Mouse (Mus musculus) MEL (cell line): ENCODE results near the gene Trpm2. TPM values are rescaled to one million over a fixed set of nuclear protein-coding genes. Genes with fewer than 3 reads are reported as not detected.
A peak's percentile ranks its signal among the peaks of the same experiment; 100 is the strongest.

Source experiments
- DNase-seq: peaks from one replicate; pipeline ENCODE4 v3.0.0; 2011; ENCODE audit warnings: low read depth, low spot score
- H3K27ac ChIP-seq: 2 replicates; pipeline ENCODE4 v1.5.1; 2012; ENCODE audit warnings: low read depth, mild to moderate bottlenecking, control low read depth, low read length, moderate library complexity; ENCODE audit not compliant: control insufficient read depth
- H3K27me3 ChIP-seq, 2 experiments: fragments of 150-350 bp in 1 of 2; sonication (generic) in 1 of 2; 2 replicates each; pipeline ENCODE4 v1.6.1; 2012; ENCODE audit warnings: low read length in 2 of 2, mild to moderate bottlenecking in 2 of 2, improper control_type of control experiment in 1 of 2, moderate library complexity in 1 of 2; ENCODE audit not compliant: insufficient read depth in 2 of 2, control insufficient read depth in 1 of 2
- H3K36me3 ChIP-seq, 2 experiments: 2 replicates each; pipeline ENCODE4 v1.6.1; 2012 to 2014; ENCODE audit warnings: low read length in 2 of 2, improper control_type of control experiment in 1 of 2, inconsistent platforms in 1 of 2, mild to moderate bottlenecking in 1 of 2; ENCODE audit not compliant: insufficient read depth in 2 of 2, control insufficient read depth in 1 of 2
- H3K4me1 ChIP-seq, 2 experiments: fragments of 150-350 bp in 1 of 2; sonication (generic) in 1 of 2; 2 replicates each; pipeline ENCODE4 v1.6.1; 2012; ENCODE audit warnings: low read length in 2 of 2, improper control_type of control experiment in 1 of 2, mild to moderate bottlenecking in 1 of 2; ENCODE audit not compliant: insufficient read depth in 2 of 2, control insufficient read depth in 1 of 2
- H3K4me3 ChIP-seq, 2 experiments: fragments of 150-350 bp in 1 of 2; sonication (generic) in 1 of 2; 2 replicates each; pipeline ENCODE4 v1.5.1; 2012; ENCODE audit warnings: low read depth in 2 of 2, low read length in 2 of 2, mild to moderate bottlenecking in 2 of 2, moderate library complexity in 2 of 2, control low read depth in 1 of 2, improper control_type of control experiment in 1 of 2; ENCODE audit not compliant: control insufficient read depth in 1 of 2, insufficient read depth in 1 of 2
- H3K79me2 ChIP-seq: 2 replicates; pipeline ENCODE4 v1.6.1; 2012; ENCODE audit warnings: mild to moderate bottlenecking, low read length, moderate library complexity; ENCODE audit not compliant: control insufficient read depth, poor library complexity, insufficient read depth
- H3K9ac ChIP-seq: 2 replicates; pipeline ENCODE4 v1.6.1; 2012; ENCODE audit warnings: low read depth, mild to moderate bottlenecking, control low read depth, low read length, moderate library complexity; ENCODE audit not compliant: control insufficient read depth, poor library complexity, severe bottlenecking
- H3K9me3 ChIP-seq: fragments of 150-350 bp; sonication (generic); replicated peaks from 2 replicates; pipeline ENCODE4 v1.6.1; 2012; ENCODE audit warnings: mild to moderate bottlenecking, low read length, improper control_type of control experiment, moderate library complexity; ENCODE audit not compliant: insufficient read depth
- ELF1 ChIP-seq: IDR thresholded peaks from 2 replicates; pipeline ENCODE4 v1.6.1; 2014; ENCODE audit warnings: low read depth, mild to moderate bottlenecking, inconsistent platforms, low read length, improper control_type of control experiment, moderate library complexity
- HCFC1 ChIP-seq: IDR thresholded peaks from 2 replicates; pipeline ENCODE4 v1.6.1; 2012; ENCODE audit warnings: low read depth, mild to moderate bottlenecking, inconsistent platforms, low read length, improper control_type of control experiment, moderate library complexity
- JUND ChIP-seq: IDR thresholded peaks from 2 replicates; pipeline ENCODE4 v1.6.1; 2011; ENCODE audit warnings: low read depth, mild to moderate bottlenecking, improper control_type of control experiment, low read length
- KAT2A ChIP-seq: conservative IDR thresholded peaks from 2 replicates; pipeline ENCODE4 v1.6.1; 2012; ENCODE audit warnings: low read depth, low read length, improper control_type of control experiment, inconsistent platforms
- MAX ChIP-seq: IDR thresholded peaks from 2 replicates; pipeline ENCODE4 v1.6.1; 2011; ENCODE audit warnings: low read length, improper control_type of control experiment
- MXI1 ChIP-seq: IDR thresholded peaks from 2 replicates; pipeline ENCODE4 v1.6.1; 2011; ENCODE audit warnings: mild to moderate bottlenecking, low read depth, low read length, improper control_type of control experiment
- MYC ChIP-seq: IDR thresholded peaks from 2 replicates; pipeline ENCODE4 v1.6.1; 2011; ENCODE audit warnings: low read depth, mild to moderate bottlenecking, low read length, improper control_type of control experiment, moderate library complexity
- NELFE ChIP-seq: IDR thresholded peaks from 2 replicates; pipeline ENCODE4 v1.6.1; 2011; ENCODE audit warnings: low read depth, low read length, improper control_type of control experiment
- NRF1 ChIP-seq: IDR thresholded peaks from 2 replicates; pipeline ENCODE4 v1.6.1; 2014; ENCODE audit warnings: low read depth, mild to moderate bottlenecking, inconsistent platforms, low read length, improper control_type of control experiment, moderate library complexity; ENCODE audit not compliant: poor library complexity, insufficient read depth, severe bottlenecking
- POLR2A ChIP-seq, 2 experiments: IDR thresholded peaks; 2 replicates each; pipeline ENCODE4 v1.6.1; 2011 to 2012; ENCODE audit warnings: low read length in 2 of 2, mild to moderate bottlenecking in 2 of 2, control low read depth in 1 of 2, improper control_type of control experiment in 1 of 2, low read depth in 1 of 2, moderate library complexity in 1 of 2; ENCODE audit not compliant: control insufficient read depth in 1 of 2, insufficient read depth in 1 of 2, poor library complexity in 1 of 2
- POLR2AphosphoS2 ChIP-seq: IDR thresholded peaks from 2 replicates; pipeline ENCODE4 v1.6.1; 2011; ENCODE audit warnings: low read length, improper control_type of control experiment
- POLR2AphosphoS5 ChIP-seq: IDR thresholded peaks from 2 replicates; pipeline ENCODE4 v1.6.1; 2012; ENCODE audit warnings: low read depth, borderline replicate concordance, mild to moderate bottlenecking, inconsistent platforms, low read length, moderate library complexity, mixed read lengths
- SIN3A ChIP-seq: IDR thresholded peaks from 2 replicates; pipeline ENCODE4 v1.6.1; 2012; ENCODE audit warnings: low read length, improper control_type of control experiment, inconsistent platforms
- TAL1 ChIP-seq: IDR thresholded peaks from 2 replicates; pipeline ENCODE4 v1.6.1; 2012; ENCODE audit warnings: mild to moderate bottlenecking, inconsistent platforms, low read length, moderate library complexity, mixed read lengths
- TCF12 ChIP-seq: IDR thresholded peaks from 2 replicates; pipeline ENCODE4 v1.6.1; 2014; ENCODE audit warnings: low read depth, mild to moderate bottlenecking, inconsistent platforms, low read length, improper control_type of control experiment, moderate library complexity
- UBTF ChIP-seq: IDR thresholded peaks from 2 replicates; pipeline ENCODE4 v1.6.1; 2012; ENCODE audit warnings: low read depth, mild to moderate bottlenecking, inconsistent platforms, low read length, improper control_type of control experiment, moderate library complexity, borderline replicate concordance; ENCODE audit not compliant: insufficient read depth
- USF2 ChIP-seq, 2 experiments: IDR thresholded peaks; 2 replicates each; pipeline ENCODE4 v1.6.1; 2011 to 2012; ENCODE audit warnings: improper control_type of control experiment in 2 of 2, low read length in 2 of 2, borderline replicate concordance in 1 of 2, inconsistent platforms in 1 of 2, low read depth in 1 of 2, mild to moderate bottlenecking in 1 of 2; ENCODE audit not compliant: insufficient read depth in 1 of 2
- ZMIZ1 ChIP-seq: IDR thresholded peaks from 2 replicates; pipeline ENCODE4 v1.6.1; 2012; ENCODE audit warnings: low read depth, mild to moderate bottlenecking, inconsistent platforms, low read length, improper control_type of control experiment, moderate library complexity
- ZNF384 ChIP-seq: IDR thresholded peaks from 2 replicates; pipeline ENCODE4 v1.6.1; 2012; ENCODE audit warnings: low read depth, mild to moderate bottlenecking, inconsistent platforms, low read length, improper control_type of control experiment
- polyA plus RNA-seq, 2 experiments: library from polyadenylated mRNA; stranded (reverse) in 1 of 2; unstranded in 1 of 2; fragments of >175 nt in 1 of 2; fragments of >200 nt in 1 of 2; gene quantifications; 2 replicates each; pipeline versions ENCODE4 v1.2.1 to v1.2.4; 2012; ENCODE audit warnings: low replicate concordance in 2 of 2, low read depth in 1 of 2; ENCODE audit not compliant: insufficient read length in 2 of 2, insufficient read depth in 1 of 2, missing spikeins in 1 of 2
- total RNA-seq: library from RNA; depleted of rRNA; stranded (reverse); fragments of 300-350 nt; gene quantifications from 2 replicates; pipeline ENCODE4 v1.2.3, GENCODE M21; 2012

The Trpm2 gene
- total and polyA plus RNA-seq, 3 experiments: 7.8 to 18.5 TPM; not detected in 1

DNA sequence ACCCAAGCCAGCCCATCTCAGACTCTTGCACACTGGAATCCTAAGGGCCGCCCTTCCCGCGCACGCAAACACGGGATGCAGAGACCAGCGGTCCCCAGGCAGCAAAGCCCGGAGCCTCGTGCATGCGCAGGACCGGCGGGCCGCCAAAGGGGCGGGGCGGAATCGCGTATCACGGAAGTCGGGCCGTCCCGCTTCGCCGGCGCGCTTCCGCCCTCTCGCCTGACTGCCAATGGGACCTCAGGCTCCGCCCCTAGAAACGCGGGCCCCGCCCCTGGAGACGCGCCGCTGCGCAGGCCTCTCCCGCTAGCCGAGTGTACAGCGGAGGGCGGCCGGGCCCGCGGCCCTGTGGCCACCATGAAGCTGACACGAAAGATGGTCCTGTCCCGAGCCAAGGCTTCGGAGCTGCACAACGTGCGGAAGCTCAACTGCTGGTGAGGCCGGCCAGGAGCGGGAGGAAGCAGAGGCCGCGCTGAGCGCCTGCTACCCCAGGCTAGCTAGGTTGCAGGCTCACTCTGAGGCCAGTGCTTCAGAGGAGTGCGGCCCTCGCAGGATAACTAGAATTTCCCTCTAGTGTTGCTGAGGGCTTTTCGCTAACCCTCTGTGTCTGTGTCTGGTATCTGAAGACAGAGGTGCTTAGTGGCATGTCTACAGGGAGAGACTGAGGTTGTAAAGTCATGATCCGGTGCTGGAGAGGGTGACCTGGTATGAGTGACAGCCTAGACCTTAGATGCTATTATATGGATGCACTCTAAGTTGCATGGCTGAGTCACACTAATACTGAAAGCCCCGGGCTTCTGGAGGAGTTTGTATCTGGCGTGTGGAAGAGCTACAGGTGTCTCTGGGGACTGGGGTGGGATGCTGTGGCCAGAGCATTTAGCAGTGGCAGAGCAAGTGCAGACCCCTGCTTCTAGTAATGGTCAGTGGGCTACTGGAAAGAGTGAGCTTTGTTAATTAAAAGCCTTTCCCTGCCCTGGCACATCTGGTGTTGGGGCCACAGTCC lies 8.3 kb upstream of the Trpm2 start, which contains the start of gene 1810043G02Rik:
TSS of gene 1810043G02Rik (plus strand) at position 174 of the 1,000 bp plus-strand sequence.
- H3K4me3 ChIP-seq: peak within 1 kb of the TSS; percentile 81 to 88
- H3K27me3 ChIP-seq: no peaks in the 10 kb centered on the region
- H3K36me3 ChIP-seq: no peaks in the 10 kb centered on the region; a peak in 1 of 4 replicates
- peak within 1 kb of the TSS; percentile 83 for H3K9ac ChIP-seq
- H3K27ac ChIP-seq: no peak within 1 kb of the TSS
- H3K79me2 ChIP-seq: no peaks in the 10 kb centered on the region; the same call in 1 of the 2 replicates
- H3K9me3 ChIP-seq: no peaks in the 10 kb centered on the region
- 0 out of 2 replicates have a peak, but pooled peaks have one; percentile 11 for TF ChIP-seq ZMIZ1
- TF ChIP-seq SIN3A: peak; percentile 98
- peak; percentile 86 to 87 for TF ChIP-seq POLR2A (IDR thresholded peaks at IDR 0.05; ENCODE audit: control insufficient read depth in 1 of 2, insufficient read depth in 1 of 2, low read depth in 1 of 2, low read length in 2 of 2, poor library complexity in 1 of 2)
- peak; percentile 92 for TF ChIP-seq HCFC1
- no peak; the same call in 1 of the 2 replicates for TF ChIP-seq MYC
- no peak for TF ChIP-seq USF2 (IDR thresholded peaks at IDR 0.05; ENCODE audit: borderline replicate concordance in 1 of 2, insufficient read depth in 1 of 2, low read depth in 1 of 2, low read length in 2 of 2)
- TF ChIP-seq MXI1: peak; percentile 87
- no peak for TF ChIP-seq UBTF
- TF ChIP-seq POLR2AphosphoS2: peak; percentile 72
- no peak for TF ChIP-seq JUND
- peak; percentile 70 for TF ChIP-seq NELFE
- TF ChIP-seq MAX: peak; percentile 53
- peak; percentile 51 for TF ChIP-seq TCF12
- peak; percentile 100 for TF ChIP-seq ELF1
- peak; percentile 92 for TF ChIP-seq NRF1
- DNase-seq: peak; percentile 98
- H3K4me1 ChIP-seq: peaks cover 0 to 8% of the 10 kb centered on the region in 2 experiments; a peak in 2 of 4 replicates

DNA sequence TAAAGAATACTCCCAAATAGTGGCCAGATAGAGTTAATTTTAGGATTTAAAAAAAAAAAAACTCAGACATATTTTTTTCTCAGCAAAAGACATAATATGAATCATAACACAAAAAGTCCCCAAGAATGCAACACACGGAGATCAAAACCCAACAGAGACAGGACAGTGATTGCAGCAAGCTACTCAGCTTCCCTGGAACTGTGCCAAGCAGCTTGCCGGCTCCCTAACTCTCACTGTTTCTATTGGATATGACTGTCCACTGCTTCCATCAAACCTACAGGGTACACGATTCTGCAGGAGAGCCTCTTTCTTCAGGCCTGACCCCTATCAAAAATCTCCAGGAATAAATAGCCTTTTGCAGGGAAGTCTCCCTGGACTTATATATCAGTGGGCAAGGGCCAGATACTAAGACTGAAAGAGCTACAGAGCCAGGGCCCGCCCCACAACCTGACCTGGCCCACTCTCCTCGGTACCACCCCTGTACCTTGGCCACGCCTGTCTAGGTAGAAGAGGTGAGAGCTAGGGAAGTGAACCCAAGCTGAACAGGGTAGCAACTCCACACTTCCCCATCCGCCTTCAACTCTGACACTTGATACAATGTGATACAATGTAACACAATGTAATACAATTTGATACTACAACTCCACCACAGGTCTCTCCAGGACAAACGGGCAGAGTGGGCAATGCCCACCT lies 6.2 kb upstream of the Trpm2 start:
- peak; percentile 30 for DNase-seq

More for the DNA sequence above, 6.2 kb upstream of the Trpm2 start:
- Histone ChIP-seq H3K79me2 (no peaks in the 10 kb centered on the region; the same call in 1 of the 2 replicates), H3K4me1 (peaks cover 0 to 8% of the 10 kb centered on the region in 2 experiments; a peak in 2 of 4 replicates), H3K36me3 (peaks cover 0 to 2% of the 10 kb centered on the region in 2 experiments; a peak in 1 of 4 replicates), H3K27ac (no peak overlapping the region), H3K4me3 (no peak overlapping the region), H3K9ac (no peak overlapping the region), H3K27me3 (no peaks in the 10 kb centered on the region), H3K9me3 (no peaks in the 10 kb centered on the region)
- TF ChIP-seq TAL1: no peak
- TF ChIP-seq TCF12: no peak
- no peak for TF ChIP-seq POLR2AphosphoS2
- TF ChIP-seq POLR2AphosphoS5: no peak
- TF ChIP-seq ZNF384: no peak
- no peak for TF ChIP-seq ZMIZ1
- no peak for TF ChIP-seq KAT2A
- no peak for TF ChIP-seq MXI1
- TF ChIP-seq NELFE: no peak
- TF ChIP-seq USF2 (IDR thresholded peaks at IDR 0.05; ENCODE audit: borderline replicate concordance in 1 of 2, insufficient read depth in 1 of 2, low read depth in 1 of 2, low read length in 2 of 2): no peak
